Mouse (Mus musculus): ENCODE results near the gene Cep89. TPM values are rescaled to one million over a fixed set of nuclear protein-coding genes. Genes with fewer than 3 reads are reported as not detected.
A peak's percentile ranks its signal among the peaks of the same experiment; 100 is the strongest.

Cep89 gene
- polyA plus RNA-seq, 1 experiment from 2014 or later, result 33.7 TPM

- WGBS, result 25% methylated on average over 15 of the region's 15 CpGs
- H3K27me3 ChIP-seq (replicated peaks; ENCODE audit: control insufficient read depth, insufficient read depth, low read length), result no peaks in the 10 kb centered on the region
- peaks cover 4% of the 10 kb centered on the region; the same call in 1 of the 2 replicates for H3K4me1 ChIP-seq (replicated peaks; ENCODE audit: control insufficient read depth, insufficient read depth, low read length)
- no peaks in the 10 kb centered on the region for H3K9me3 ChIP-seq (ENCODE audit: control insufficient read depth, low read length)
- no peak within 1 kb of the TSS for H3K9ac ChIP-seq (ENCODE audit: low read depth, low read length)
- no peaks in the 10 kb centered on the region for H3K36me3 ChIP-seq (ENCODE audit: control insufficient read depth, insufficient read depth, low read length)
- no peak for DNase-seq (ENCODE audit: low spot score)
- no peak within 1 kb of the TSS for H3K4me3 ChIP-seq (ENCODE audit: low read depth, low read length)
- peak; percentile 23; the same call in 1 of the 2 replicates for ATAC-seq (replicated peaks; ENCODE audit: low FRiP score)
- no peak within 1 kb of the TSS; the same call in 1 of the 2 replicates for H3K27ac ChIP-seq (ENCODE audit: low read depth, low read length)
- peak within 1 kb of the TSS; percentile 28; the same call in 1 of the 2 replicates for H3K4me2 ChIP-seq
Observed at GRCm38 (mm10) chr7:35447996-35448846, 51.4 kb downstream of the Cep89 start, which contains the start of gene Slc7a9. TSS of gene Slc7a9 (plus strand) at chr7:35448796.

DNA sequence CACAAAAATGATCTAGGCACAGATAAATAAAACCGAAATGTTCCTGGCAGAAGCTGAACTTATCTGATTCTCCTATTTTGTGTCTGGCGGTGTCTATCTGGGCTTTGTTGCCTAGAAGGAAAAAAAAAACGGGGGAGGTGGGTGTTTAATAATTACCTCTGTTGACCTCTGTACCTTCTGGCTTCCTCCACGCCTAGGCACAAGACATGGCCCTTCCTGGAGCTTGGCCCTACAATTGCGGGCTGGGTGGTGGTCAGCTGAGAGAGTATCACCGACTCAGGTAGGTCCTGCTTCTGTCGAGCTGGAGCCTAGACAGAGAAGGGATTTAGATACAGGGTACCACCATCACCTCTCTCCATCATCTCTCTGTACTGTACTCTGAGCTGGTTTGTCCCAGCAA, 52.0 kb downstream of the Cep89 start:
- WGBS, result 59% methylated on average over 7 of the region's 7 CpGs
- Histone ChIP-seq H3K9ac (ENCODE audit: low read depth, low read length) (no peak overlapping the region), H3K4me3 (ENCODE audit: low read depth, low read length) (no peak overlapping the region), H3K4me1 (replicated peaks; ENCODE audit: control insufficient read depth, insufficient read depth, low read length) (peaks cover 4% of the 10 kb centered on the region; the same call in 1 of the 2 replicates), H3K27ac (ENCODE audit: low read depth, low read length) (no peak overlapping the region), H3K36me3 (ENCODE audit: control insufficient read depth, insufficient read depth, low read length) (no peaks in the 10 kb centered on the region), H3K4me2 (peak overlapping the region; percentile 28; the same call in 1 of the 2 replicates), H3K27me3 (replicated peaks; ENCODE audit: control insufficient read depth, insufficient read depth, low read length) (no peaks in the 10 kb centered on the region), H3K9me3 (ENCODE audit: control insufficient read depth, low read length) (no peaks in the 10 kb centered on the region)
- ATAC-seq (replicated peaks; ENCODE audit: low FRiP score) (no peak), DNase-seq (ENCODE audit: low spot score) (no peak)

DNA sequence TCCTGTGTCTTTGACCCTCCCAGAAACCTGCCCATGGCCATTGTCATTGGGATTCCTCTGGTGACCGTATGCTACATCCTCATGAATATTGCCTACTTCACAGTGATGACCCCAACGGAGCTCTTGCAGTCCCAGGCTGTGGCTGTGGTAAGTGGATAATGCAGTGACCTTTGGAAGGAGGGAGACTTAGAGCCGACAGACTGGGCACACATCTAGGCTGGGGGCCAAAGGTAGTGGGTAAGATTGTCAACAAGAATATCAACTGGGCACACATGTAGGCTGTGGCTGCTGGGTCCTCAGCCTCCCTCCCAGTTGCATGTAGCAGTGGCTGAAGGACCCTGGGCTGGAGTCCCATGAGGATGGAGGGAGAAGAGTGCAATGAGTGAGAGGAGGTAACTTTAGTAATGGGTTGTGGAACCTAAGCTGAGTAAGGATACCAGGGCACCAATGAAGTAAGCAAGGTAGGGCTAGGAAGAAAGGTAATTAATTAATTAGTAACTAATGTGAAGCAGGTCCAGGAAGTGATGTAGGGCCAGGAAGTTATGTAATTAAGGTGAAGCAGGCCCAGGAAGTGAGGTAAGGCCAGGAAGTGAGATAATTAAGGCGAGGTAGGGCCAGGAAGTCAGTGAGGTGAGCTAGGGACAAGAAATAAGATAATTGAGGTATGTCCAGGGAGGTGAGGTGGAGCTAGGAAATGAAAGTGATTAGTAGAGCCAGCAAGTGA, 59.4 kb downstream of the Cep89 start:
- Histone ChIP-seq H3K4me1 (replicated peaks; ENCODE audit: control insufficient read depth, insufficient read depth, low read length) (no peaks in the 10 kb centered on the region), H3K4me3 (ENCODE audit: low read depth, low read length) (no peak overlapping the region), H3K27me3 (replicated peaks; ENCODE audit: control insufficient read depth, insufficient read depth, low read length) (no peaks in the 10 kb centered on the region), H3K9ac (ENCODE audit: low read depth, low read length) (no peak overlapping the region), H3K9me3 (ENCODE audit: control insufficient read depth, low read length) (no peaks in the 10 kb centered on the region), H3K4me2 (no peak overlapping the region), H3K36me3 (ENCODE audit: control insufficient read depth, insufficient read depth, low read length) (no peaks in the 10 kb centered on the region), H3K27ac (ENCODE audit: low read depth, low read length) (no peak overlapping the region)
- WGBS, result 85% methylated on average over 4 of the region's 4 CpGs
- ATAC-seq (replicated peaks; ENCODE audit: low FRiP score), result no peak
- DNase-seq (ENCODE audit: low spot score), result no peak

DNA sequence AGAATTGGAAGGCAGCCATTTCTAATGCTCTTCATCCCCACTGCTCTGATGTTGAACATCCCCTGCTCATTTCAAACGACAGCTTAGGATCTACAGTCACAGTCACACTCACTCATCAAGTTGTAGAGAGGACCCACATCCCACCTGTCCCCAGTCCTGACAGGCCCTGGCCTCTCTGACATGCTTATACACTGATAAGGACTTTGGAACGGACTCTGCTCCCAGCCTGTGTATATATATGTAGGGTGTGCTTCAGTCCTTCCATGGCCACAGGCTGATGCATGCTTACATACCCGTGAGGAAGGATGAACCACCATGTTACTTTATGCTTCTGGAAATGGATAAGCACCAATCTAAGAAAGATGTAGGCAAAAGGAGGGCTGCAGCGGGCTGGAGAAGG, 64.1 kb downstream of the Cep89 start:
- Histone ChIP-seq H3K4me2 (no peak overlapping the region), H3K4me1 (replicated peaks; ENCODE audit: control insufficient read depth, insufficient read depth, low read length) (no peaks in the 10 kb centered on the region), H3K27ac (ENCODE audit: low read depth, low read length) (no peak overlapping the region), H3K9me3 (ENCODE audit: control insufficient read depth, low read length) (no peaks in the 10 kb centered on the region), H3K36me3 (ENCODE audit: control insufficient read depth, insufficient read depth, low read length) (no peaks in the 10 kb centered on the region), H3K9ac (ENCODE audit: low read depth, low read length) (no peak overlapping the region), H3K27me3 (replicated peaks; ENCODE audit: control insufficient read depth, insufficient read depth, low read length) (no peaks in the 10 kb centered on the region), H3K4me3 (ENCODE audit: low read depth, low read length) (no peak overlapping the region)
- ATAC-seq (replicated peaks; ENCODE audit: low FRiP score) (no peak), DNase-seq (ENCODE audit: low spot score) (no peak)
- 71% methylated on average over 4 of the region's 4 CpGs for WGBS

GRCm38 (mm10) chr7:35465027-35465426, 68.2 kb downstream of the Cep89 start:
- Histone ChIP-seq H3K27ac (ENCODE audit: low read depth, low read length) (no peak overlapping the region), H3K36me3 (ENCODE audit: control insufficient read depth, insufficient read depth, low read length) (no peaks in the 10 kb centered on the region), H3K4me1 (replicated peaks; ENCODE audit: control insufficient read depth, insufficient read depth, low read length) (no peaks in the 10 kb centered on the region), H3K27me3 (replicated peaks; ENCODE audit: control insufficient read depth, insufficient read depth, low read length) (no peaks in the 10 kb centered on the region), H3K4me3 (ENCODE audit: low read depth, low read length) (no peak overlapping the region), H3K4me2 (no peak overlapping the region), H3K9ac (ENCODE audit: low read depth, low read length) (no peak overlapping the region), H3K9me3 (ENCODE audit: control insufficient read depth, low read length) (no peaks in the 10 kb centered on the region)
- DNase-seq (ENCODE audit: low spot score), result no peak
- WGBS, result 77% methylated on average over 5 of the region's 5 CpGs
- no peak for ATAC-seq (replicated peaks; ENCODE audit: low FRiP score)

DNA sequence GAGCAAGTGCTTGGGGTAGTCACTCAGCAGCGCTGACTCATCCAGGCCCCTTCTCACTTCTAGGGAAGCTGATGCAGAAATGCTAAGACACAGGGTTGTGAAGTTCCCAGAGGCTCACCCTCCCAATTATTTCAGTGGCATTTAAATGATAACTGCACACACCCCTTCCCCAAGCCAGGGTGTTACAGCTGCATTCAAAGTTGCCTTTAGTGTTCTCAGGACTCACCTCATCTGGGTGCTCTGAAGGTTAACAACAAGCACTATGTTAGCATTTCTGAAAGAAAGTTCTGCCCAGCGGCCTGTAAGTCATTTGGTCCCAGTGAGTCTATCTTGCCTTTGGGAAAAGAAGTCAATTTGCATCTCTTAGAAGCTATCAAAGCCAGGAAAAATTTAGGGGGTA, 71.0 kb downstream of the Cep89 start:
- Histone ChIP-seq H3K4me1 (replicated peaks; ENCODE audit: control insufficient read depth, insufficient read depth, low read length) (no peaks in the 10 kb centered on the region), H3K27me3 (replicated peaks; ENCODE audit: control insufficient read depth, insufficient read depth, low read length) (no peaks in the 10 kb centered on the region), H3K9ac (ENCODE audit: low read depth, low read length) (no peak overlapping the region), H3K36me3 (ENCODE audit: control insufficient read depth, insufficient read depth, low read length) (no peaks in the 10 kb centered on the region), H3K4me2 (no peak overlapping the region), H3K4me3 (ENCODE audit: low read depth, low read length) (no peak overlapping the region), H3K9me3 (ENCODE audit: control insufficient read depth, low read length) (no peaks in the 10 kb centered on the region), H3K27ac (ENCODE audit: low read depth, low read length) (no peak overlapping the region)
- DNase-seq (ENCODE audit: low spot score) (no peak), ATAC-seq (replicated peaks; ENCODE audit: low FRiP score) (no peak)
- 69% methylated on average over 2 of the region's 2 CpGs for WGBS

GRCm38 (mm10) chr7:35470794-35471193, 74.0 kb downstream of the Cep89 start:
- H3K9ac ChIP-seq (ENCODE audit: low read depth, low read length), result no peak overlapping the region

GRCm38 (mm10) chr7:35476457-35476856, 79.6 kb downstream of the Cep89 start:
- no peaks in the 10 kb centered on the region for H3K27me3 ChIP-seq (replicated peaks; ENCODE audit: control insufficient read depth, insufficient read depth, low read length)
- no peak overlapping the region for H3K27ac ChIP-seq (ENCODE audit: low read depth, low read length)
- no peaks in the 10 kb centered on the region for H3K4me1 ChIP-seq (replicated peaks; ENCODE audit: control insufficient read depth, insufficient read depth, low read length)
- H3K36me3 ChIP-seq (ENCODE audit: control insufficient read depth, insufficient read depth, low read length), result no peaks in the 10 kb centered on the region
- H3K9ac ChIP-seq (ENCODE audit: low read depth, low read length), result no peak overlapping the region
- 86% methylated on average over 2 of the region's 2 CpGs for WGBS
- ATAC-seq (replicated peaks; ENCODE audit: low FRiP score) (no peak), DNase-seq (ENCODE audit: low spot score) (no peak)
- no peak overlapping the region for H3K4me2 ChIP-seq
- H3K9me3 ChIP-seq (ENCODE audit: control insufficient read depth, low read length), result no peaks in the 10 kb centered on the region
- no peak overlapping the region for H3K4me3 ChIP-seq (ENCODE audit: low read depth, low read length)

More at GRCm38 (mm10) chr7:35470794-35471193, 74.0 kb downstream of the Cep89 start:
- no peaks in the 10 kb centered on the region for H3K27me3 ChIP-seq (replicated peaks; ENCODE audit: control insufficient read depth, insufficient read depth, low read length)
- H3K9me3 ChIP-seq (ENCODE audit: control insufficient read depth, low read length), result no peaks in the 10 kb centered on the region
- H3K36me3 ChIP-seq (ENCODE audit: control insufficient read depth, insufficient read depth, low read length), result no peaks in the 10 kb centered on the region
- no peak overlapping the region for H3K4me2 ChIP-seq
- WGBS, result 50% methylated on average over 4 of the region's 4 CpGs
- no peaks in the 10 kb centered on the region for H3K4me1 ChIP-seq (replicated peaks; ENCODE audit: control insufficient read depth, insufficient read depth, low read length)
- DNase-seq (ENCODE audit: low spot score) (no peak), ATAC-seq (replicated peaks; ENCODE audit: low FRiP score) (no peak)
- H3K4me3 ChIP-seq (ENCODE audit: low read depth, low read length), result no peak overlapping the region
- no peak overlapping the region for H3K27ac ChIP-seq (ENCODE audit: low read depth, low read length)
